Mouse (Mus musculus) heart, postnatal 0 days (tissue): ENCODE data around the gene Acd.

Experiments used
- CTCF ChIP-seq: IDR thresholded peaks from 2 replicates; pipeline ENCODE4 v1.5.1; 2016; ENCODE audit warnings: antibody characterized with exemption, control low read depth, low read depth
- EP300 ChIP-seq: IDR thresholded peaks from 2 replicates; pipeline ENCODE4 v1.6.1; 2016; ENCODE audit warnings: antibody characterized with exemption, low read depth

DNA sequence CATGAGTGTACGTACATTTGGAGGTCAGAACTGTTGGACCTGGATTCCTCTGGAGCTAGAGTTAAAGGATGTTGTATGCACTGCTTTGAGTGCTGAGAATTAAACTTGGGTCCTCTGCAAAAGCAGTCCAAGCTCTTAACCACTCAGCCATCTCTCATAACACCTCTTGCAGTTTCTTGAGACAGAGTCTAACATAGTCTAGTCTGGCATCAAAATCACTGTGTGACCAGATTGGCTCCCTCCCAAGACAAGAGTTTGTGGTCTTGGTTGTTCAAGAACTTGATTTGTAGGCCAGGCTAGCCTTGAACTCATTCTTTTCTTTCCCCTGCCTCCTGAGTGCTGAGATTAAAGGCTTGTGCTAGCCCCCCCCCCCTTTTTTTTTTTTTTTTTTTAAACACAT, 52.0 kb downstream of the Acd start:
- TF ChIP-seq CTCF (no peak), EP300 (no peak)
